Comparison of ENCODE assay signal across 8 mouse cellular contexts in the genomic region with DNA sequence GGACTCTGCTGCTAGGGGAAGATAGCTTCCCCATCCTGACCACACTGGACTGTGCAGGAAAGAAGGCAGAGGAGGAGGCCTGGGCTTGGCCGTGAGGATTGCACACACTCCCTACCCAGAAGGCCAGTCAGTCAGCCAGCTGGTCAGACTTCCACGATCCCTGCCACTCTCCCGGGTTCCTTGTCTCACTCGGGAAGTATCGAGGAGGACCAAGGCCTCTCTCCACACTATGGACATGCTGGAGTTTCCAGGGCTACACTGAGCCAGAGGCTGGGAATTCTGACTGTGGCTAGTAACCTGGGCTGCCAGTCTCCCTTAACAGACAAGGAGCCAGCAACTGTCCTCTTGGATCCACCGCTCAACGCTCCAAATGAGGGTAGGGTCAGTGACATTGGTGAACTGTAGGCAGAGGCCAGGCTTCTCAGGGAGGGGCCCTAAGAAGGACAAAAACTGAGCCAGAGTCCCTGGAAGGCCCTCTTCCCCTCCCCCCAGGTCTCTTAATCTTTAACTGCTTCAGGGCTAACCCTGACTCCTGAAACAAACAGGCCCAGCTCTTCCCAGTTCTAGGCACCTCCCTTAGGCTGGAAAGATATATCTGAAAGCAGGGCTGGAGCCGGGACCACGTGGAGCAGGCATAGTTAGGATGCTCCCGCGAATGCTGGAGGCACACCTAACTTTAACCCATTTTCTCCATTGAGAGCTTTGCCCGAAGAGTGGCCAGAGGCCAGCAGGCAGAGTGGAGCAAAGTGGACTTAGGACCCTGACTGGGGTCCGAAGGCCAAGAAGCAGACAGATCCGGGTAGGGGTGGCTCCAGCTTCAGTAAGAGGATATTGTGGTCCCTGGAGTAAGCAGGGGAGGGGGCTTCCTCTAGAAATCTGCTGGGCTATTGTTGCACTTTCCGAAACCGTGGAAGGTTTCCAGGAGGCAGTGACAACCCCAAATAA. TPM values are rescaled to one million over a fixed set of nuclear protein-coding genes. Genes with fewer than 3 reads are reported as not detected.
DNase-seq lines count a peak whose midpoint lies in the region; ATAC-seq and TF ChIP-seq lines count a peak whose summit lies in the region.

No protein-coding gene starts in this region.

- peak; percentile 84 for TF ChIP-seq EP300 in heart, postnatal 0 days (IDR thresholded peaks at IDR 0.05; ENCODE audit: low read depth)

- 14% methylated on average over 16 of the region's 16 CpGs for WGBS in heart, postnatal 0 days
- WGBS in midbrain, embryonic 14.5 days, result under 1% methylated on average over 16 of the region's 16 CpGs

- no peaks in the 10 kb centered on the region for H3K36me3 ChIP-seq in heart, postnatal 0 days (replicated peaks; ENCODE audit: control insufficient read depth, insufficient read depth, low read length)
- H3K36me3 ChIP-seq in midbrain, embryonic 14.5 days (ENCODE audit: control insufficient read depth, insufficient read depth, low read length), result peaks cover 5% of the 10 kb centered on the region; the same call in 1 of the 2 replicates

- peak; percentile 60 for DNase-seq in gastrocnemius, adult 2 months
- no peak for DNase-seq in gastrocnemius, postnatal 10 days
- peak; percentile 87 for DNase-seq in embryo, embryonic 10.5 days (ENCODE audit: low spot score)
- peak; percentile 67 for DNase-seq in heart, postnatal 0 days (ENCODE audit: low spot score)
- DNase-seq in kidney, postnatal 4 days, result peak; percentile 74 to 84
- DNase-seq in midbrain, embryonic 14.5 days, result peak; percentile 70
- no peak for DNase-seq in natural killer cell, adult 2 months (ENCODE audit: low spot score in 2 of 2)
- no peak for DNase-seq in layer of hippocampus, postnatal 36 days

- H3K27ac ChIP-seq in gastrocnemius, adult 2 months, result peak overlapping the region; percentile 96
- peak overlapping the region; percentile 94 for H3K27ac ChIP-seq in heart, postnatal 0 days (ENCODE audit: low read depth)
- peak overlapping the region; percentile 97 for H3K27ac ChIP-seq in midbrain, embryonic 14.5 days (replicated peaks; ENCODE audit: low read depth, low read length)

- TF ChIP-seq CTCF in gastrocnemius, adult 2 months (IDR thresholded peaks at IDR 0.05), result no peak
- TF ChIP-seq CTCF in heart, postnatal 0 days (IDR thresholded peaks at IDR 0.05; ENCODE audit: low read depth), result no peak

- H3K27me3 ChIP-seq in heart, postnatal 0 days (ENCODE audit: control insufficient read depth, insufficient read depth, low read length), result no peaks in the 10 kb centered on the region
- no peaks in the 10 kb centered on the region for H3K27me3 ChIP-seq in midbrain, embryonic 14.5 days (ENCODE audit: control insufficient read depth, insufficient read depth, low read length)

- peak overlapping the region; percentile 87 for H3K4me3 ChIP-seq in gastrocnemius, adult 2 months
- peak overlapping the region; percentile 77 for H3K4me3 ChIP-seq in heart, postnatal 0 days (ENCODE audit: low read depth, low read length)
- peak overlapping the region; percentile 86 for H3K4me3 ChIP-seq in midbrain, embryonic 14.5 days (replicated peaks; ENCODE audit: low read depth, low read length)

- intact Hi-C loops in gastrocnemius, adult 2 months (cut with DNase I), result no loop called here

- H3K9me3 ChIP-seq in heart, postnatal 0 days (replicated peaks; ENCODE audit: control insufficient read depth, low read length), result no peaks in the 10 kb centered on the region
- H3K9me3 ChIP-seq in midbrain, embryonic 14.5 days (ENCODE audit: control insufficient read depth, low read length), result no peaks in the 10 kb centered on the region

- peak; percentile 45 for ATAC-seq in heart, postnatal 0 days (ENCODE audit: insufficient read depth, low read depth)
- no peak for ATAC-seq in midbrain, embryonic 14.5 days (ENCODE audit: low FRiP score, low TSS enrichment)

- peak overlapping the region; percentile 76 for H3K4me2 ChIP-seq in heart, postnatal 0 days (ENCODE audit: low read depth, low read length)
- H3K4me2 ChIP-seq in midbrain, embryonic 14.5 days (ENCODE audit: low read length), result peak overlapping the region; percentile 99

- peaks cover 29% of the 10 kb centered on the region for H3K4me1 ChIP-seq in heart, postnatal 0 days (ENCODE audit: control insufficient read depth, insufficient read depth)
- peaks cover 42% of the 10 kb centered on the region for H3K4me1 ChIP-seq in midbrain, embryonic 14.5 days (ENCODE audit: control insufficient read depth, insufficient read depth, low read length)

- peak overlapping the region; percentile 85 for H3K9ac ChIP-seq in heart, postnatal 0 days (replicated peaks; ENCODE audit: low read depth, low read length)
- H3K9ac ChIP-seq in midbrain, embryonic 14.5 days (replicated peaks; ENCODE audit: low read length), result peak overlapping the region; percentile 99

RNA-seq across cellular contexts. Expression of a gene that starts 33.5 kb away (rescaled TPM):
- 10 to 100 TPM; 32.2 to 51.7 TPM for total RNA-seq in gastrocnemius, adult 2 months (2021)
- 10 to 100 TPM; 66.0 to 82.7 TPM for total RNA-seq in gastrocnemius, postnatal 10 days (2021)
- 113 and 139 TPM in 2 replicates for total RNA-seq in heart, postnatal 0 days (2014; rRNA removed; ENCODE audit: low replicate concordance)
- polyA plus RNA-seq in heart, postnatal 0 days (2015; fragmentation: Nextera tagmentation; extraction: Ambion mirVana), result 56.2 and 65.9 TPM in 2 replicates
- 88.3 and 119 TPM in 2 replicates for polyA plus RNA-seq in midbrain, embryonic 14.5 days (2014; fragmentation: Nextera tagmentation; extraction: Ambion mirVana)
- total RNA-seq in layer of hippocampus, postnatal 36 days (2021), result 10 to 100 TPM; 80.2 to 86.1 TPM

RNA-seq across cellular contexts. Expression of a gene that starts 48.1 kb away (rescaled TPM):
- 1 to 10 TPM; 3.5 to 5.3 TPM for total RNA-seq in gastrocnemius, adult 2 months (2021)
- 10 to 100 TPM in 1 of 2 experiments, 1 to 10 TPM in 1; 6.4 to 10.5 TPM for total RNA-seq in gastrocnemius, postnatal 10 days (2021)
- 12.2 and 13.1 TPM in 2 replicates for total RNA-seq in heart, postnatal 0 days (2014; rRNA removed; ENCODE audit: low replicate concordance)
- 2.8 and 3.5 TPM in 2 replicates for polyA plus RNA-seq in heart, postnatal 0 days (2015; fragmentation: Nextera tagmentation; extraction: Ambion mirVana)
- polyA plus RNA-seq in midbrain, embryonic 14.5 days (2014; fragmentation: Nextera tagmentation; extraction: Ambion mirVana), result 20.0 and 25.9 TPM in 2 replicates
- 10 to 100 TPM; 19.6 to 20.0 TPM for total RNA-seq in layer of hippocampus, postnatal 36 days (2021)

Comparison
In these comparisons a context has a peak if more than half of its experiments do, and no peak if none do; other contexts are left out.
1. DNase-seq: peak in gastrocnemius, adult 2 months (single experiment), embryo, embryonic 10.5 days (single experiment), heart, postnatal 0 days (single experiment), kidney, postnatal 4 days (2 of 2) and midbrain, embryonic 14.5 days (single experiment); none in gastrocnemius, postnatal 10 days (single experiment), natural killer cell, adult 2 months (0 of 2) and layer of hippocampus, postnatal 36 days (0 of 2).
2. Peak in every context shown above with its lines, with median percentiles within 50 percentile points of each other: H3K27ac ChIP-seq and H3K4me3 ChIP-seq.